Comparison of ENCODE assay signal across 12 mouse cellular contexts in genomic region chr2:141264582-141264981, GRCm38 (mm10).
"Had no signal": no experiment of that assay in that cellular context is flagged by ENCODE, and none has a peak within 500 bp of the region (broad histone marks: within the 10 kb centered on the region; RNA-seq: fewer than 3 reads in every experiment).

No protein-coding gene starts in this region.

- DNase-seq: kidney, adult 9 months; kidney, postnatal 36 days; layer of hippocampus, adult 9-11 months; layer of hippocampus, postnatal 36 days; lung, adult 18-20 months; thymus, adult 2 months; thymus, postnatal 25 days had no signal

- H3K4me1 ChIP-seq: limb, embryonic 13.5 days; stomach, embryonic 15.5 days had no signal

- H3K4me2 ChIP-seq: limb, embryonic 13.5 days; stomach, embryonic 15.5 days had no signal

- H3K4me3 ChIP-seq: limb, embryonic 13.5 days; stomach, embryonic 15.5 days had no signal

- H3K27ac ChIP-seq: kidney, postnatal 0 days; limb, embryonic 13.5 days; liver, embryonic 14.5 days; stomach, embryonic 15.5 days had no signal

- H3K27me3 ChIP-seq: limb, embryonic 13.5 days; stomach, embryonic 15.5 days had no signal

- ATAC-seq: midbrain, embryonic 16.5 days had no signal

- H3K9me3 ChIP-seq: limb, embryonic 13.5 days; stomach, embryonic 15.5 days had no signal

- H3K9ac ChIP-seq: limb, embryonic 13.5 days; liver, embryonic 14.5 days; stomach, embryonic 15.5 days had no signal

- H3K36me3 ChIP-seq: limb, embryonic 13.5 days; stomach, embryonic 15.5 days had no signal
